Mouse (Mus musculus) neural tube, embryonic 15.5 days (tissue): Measurements from ENCODE around the gene Gfi1. TPM values are rescaled to one million over a fixed set of nuclear protein-coding genes. Genes with fewer than 3 reads are reported as not detected.

Experiments used
- ATAC-seq: fragments of 200-750 bp; cut with Nextera tagmentation; 2 replicates; pipeline ENCODE4 v1.8.0; 2017; ENCODE audit warnings: mild to moderate bottlenecking, moderate TSS enrichment, moderate library complexity; ENCODE audit not compliant: low FRiP score
- H3K27ac ChIP-seq: fragments of 300-500 bp; sonication (generic); replicated peaks from 2 replicates; pipeline ENCODE4 v1.5.1; 2015; ENCODE audit warnings: mild to moderate bottlenecking, inconsistent platforms
- H3K27me3 ChIP-seq: fragments of 300-500 bp; sonication (generic); replicated peaks from 2 replicates; pipeline ENCODE4 v1.6.1; 2015; ENCODE audit warnings: inconsistent platforms
- H3K36me3 ChIP-seq: fragments of 300-500 bp; sonication (generic); 2 replicates; pipeline ENCODE4 v1.6.1; 2015; ENCODE audit warnings: inconsistent platforms
- H3K4me1 ChIP-seq: fragments of 300-500 bp; sonication (generic); 2 replicates; pipeline ENCODE4 v1.6.1; 2015; ENCODE audit warnings: inconsistent platforms
- H3K4me2 ChIP-seq: fragments of 300-500 bp; sonication (generic); 2 replicates; pipeline ENCODE4 v1.6.1; 2015; ENCODE audit warnings: inconsistent platforms, mild to moderate bottlenecking, moderate library complexity
- H3K4me3 ChIP-seq: fragments of 300-500 bp; sonication (generic); replicated peaks from 2 replicates; pipeline ENCODE4 v1.5.1; 2015; ENCODE audit warnings: mild to moderate bottlenecking, inconsistent platforms
- H3K9ac ChIP-seq: fragments of 300-500 bp; sonication (generic); replicated peaks from 2 replicates; pipeline ENCODE4 v1.6.1; 2015; ENCODE audit warnings: mild to moderate bottlenecking, inconsistent platforms
- H3K9me3 ChIP-seq: fragments of 300-500 bp; sonication (generic); replicated peaks from 2 replicates; pipeline ENCODE4 v1.6.1; 2016; ENCODE audit warnings: inconsistent platforms
- WGBS: fragments of 180-500 bp; shearing (Covaris S2); methylation state at CpG from one replicate; pipeline ENCODE4 v1.1.7; 2015; ENCODE audit warnings: mixed read lengths; 5-methylcytosine and 5-hydroxymethylcytosine counted together
- polyA plus RNA-seq: library from polyadenylated mRNA; unstranded; fragments of >200 nt; fragmentation: Nextera tagmentation; extraction: Ambion mirVana; gene quantifications from 2 replicates; pipeline ENCODE4 v1.2.1, GENCODE M21; 2015

The Gfi1 gene
- polyA plus RNA-seq, result 2.1 TPM in 1 of 2 replicates, not detected in the other

DNA sequence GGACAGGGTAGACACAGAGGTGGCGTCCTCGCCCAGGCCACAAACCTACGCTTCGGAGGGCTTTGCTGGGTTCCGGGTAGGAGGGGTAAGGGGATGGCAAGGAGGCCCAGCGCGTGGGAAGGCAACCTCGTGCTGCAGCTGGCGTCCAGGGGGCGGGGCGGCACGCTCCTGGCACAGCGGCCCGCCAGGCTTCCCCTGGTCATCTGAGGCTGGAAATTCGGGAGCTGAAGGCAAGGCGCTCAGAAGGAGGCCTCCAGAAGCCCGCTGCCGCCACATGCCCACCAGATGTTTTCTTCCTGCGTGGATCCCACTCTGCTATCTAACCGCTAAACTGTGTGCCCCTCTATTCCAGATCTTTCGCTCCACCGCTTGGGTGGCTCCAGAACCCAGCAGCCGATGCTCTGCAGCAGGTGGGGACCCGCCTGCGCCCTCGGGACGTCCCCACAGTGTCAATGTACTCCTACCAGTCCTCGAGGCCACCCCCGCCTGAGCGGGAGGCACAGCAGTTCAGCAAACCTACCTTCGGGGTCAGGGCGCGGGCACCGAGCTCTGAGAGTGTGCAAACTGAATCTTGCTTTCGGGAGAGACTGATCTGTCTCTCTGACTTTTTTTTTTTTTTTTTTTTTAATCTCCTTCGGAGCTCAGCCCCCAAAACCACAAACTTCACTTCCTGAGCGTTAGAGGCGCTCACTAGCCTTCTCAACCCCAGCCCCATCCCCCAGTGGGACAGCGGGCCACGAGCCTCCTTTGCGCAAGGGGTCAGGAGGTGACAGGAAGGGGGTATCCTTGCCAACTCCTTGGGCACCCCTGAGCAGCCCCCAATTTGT is at the start of gene Gfi1:
Gene Gfi1 (minus strand): TSS at position 602 of the 827 bp plus-strand sequence.
- H3K9me3 ChIP-seq, result no peaks in the 10 kb centered on the region
- peak within 1 kb of the TSS; percentile 47 for H3K4me2 ChIP-seq
- peaks cover 90% of the 10 kb centered on the region for H3K27me3 ChIP-seq
- H3K27ac ChIP-seq, result no peak within 1 kb of the TSS
- H3K4me1 ChIP-seq, result peaks cover 52% of the 10 kb centered on the region
- under 1% methylated on average over 41 of the region's 41 CpGs for WGBS
- peak within 1 kb of the TSS; percentile 15 for H3K4me3 ChIP-seq
- ATAC-seq, result no peak
- H3K36me3 ChIP-seq, result no peaks in the 10 kb centered on the region
- H3K9ac ChIP-seq, result no peak within 1 kb of the TSS

DNA sequence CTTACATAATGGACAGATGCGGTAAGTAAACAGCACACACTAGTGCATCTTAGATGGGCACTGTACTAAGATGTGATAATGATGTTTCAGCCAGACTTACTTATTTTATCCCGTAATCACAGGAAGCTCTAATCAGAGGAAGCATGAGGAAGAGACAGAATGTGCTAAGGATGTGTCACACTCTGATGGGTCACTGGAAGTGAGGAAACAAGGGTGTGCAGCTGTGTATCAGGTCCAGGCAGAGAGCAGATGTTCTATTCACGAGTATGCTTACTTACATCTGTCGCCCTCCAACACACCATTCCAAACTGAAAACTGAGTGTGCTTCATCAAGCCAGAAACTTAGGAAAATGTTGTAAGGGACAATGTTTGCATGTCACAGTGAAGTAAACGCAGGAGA is 46.2 kb upstream of the Gfi1 start:
- no peak overlapping the region for H3K27ac ChIP-seq

DNA sequence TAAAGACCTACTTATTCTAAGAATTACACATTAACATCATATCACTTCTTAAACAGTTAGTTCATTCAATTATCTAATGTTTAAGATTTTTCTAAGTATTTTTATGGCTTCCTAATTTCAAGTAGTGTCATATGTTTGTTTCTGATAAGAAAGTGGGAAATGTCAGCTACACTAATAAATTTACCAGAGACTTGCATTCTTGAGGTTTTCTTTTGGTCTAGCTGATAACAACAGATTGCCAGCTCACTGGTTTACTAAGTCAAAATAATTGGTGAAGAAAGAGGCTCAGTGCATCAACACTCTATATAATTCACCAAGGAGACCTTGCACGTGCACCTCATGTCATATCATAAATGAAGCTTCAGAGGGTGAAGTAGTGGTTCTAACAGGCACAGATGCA is 42.4 kb upstream of the Gfi1 start:
- no peak overlapping the region for H3K9ac ChIP-seq
- H3K36me3 ChIP-seq, result peaks cover 3% of the 10 kb centered on the region; the same call in 1 of the 2 replicates
- ATAC-seq, result no peak
- H3K4me2 ChIP-seq, result no peak overlapping the region
- H3K4me1 ChIP-seq, result no peaks in the 10 kb centered on the region
- WGBS, result 84% methylated on average over 1 of the region's 1 CpGs
- H3K4me3 ChIP-seq, result no peak overlapping the region
- no peaks in the 10 kb centered on the region for H3K27me3 ChIP-seq
- no peak overlapping the region for H3K27ac ChIP-seq
- H3K9me3 ChIP-seq, result no peaks in the 10 kb centered on the region

More for the DNA sequence above, 46.2 kb upstream of the Gfi1 start:
- ATAC-seq, result no peak
- H3K4me3 ChIP-seq, result no peak overlapping the region
- H3K27me3 ChIP-seq, result no peaks in the 10 kb centered on the region
- 88% methylated on average over 5 of the region's 5 CpGs for WGBS
- H3K4me1 ChIP-seq, result no peaks in the 10 kb centered on the region
- peaks cover 3% of the 10 kb centered on the region; the same call in 1 of the 2 replicates for H3K36me3 ChIP-seq
- H3K9me3 ChIP-seq, result no peaks in the 10 kb centered on the region
- no peak overlapping the region for H3K9ac ChIP-seq
- H3K4me2 ChIP-seq, result no peak overlapping the region

DNA sequence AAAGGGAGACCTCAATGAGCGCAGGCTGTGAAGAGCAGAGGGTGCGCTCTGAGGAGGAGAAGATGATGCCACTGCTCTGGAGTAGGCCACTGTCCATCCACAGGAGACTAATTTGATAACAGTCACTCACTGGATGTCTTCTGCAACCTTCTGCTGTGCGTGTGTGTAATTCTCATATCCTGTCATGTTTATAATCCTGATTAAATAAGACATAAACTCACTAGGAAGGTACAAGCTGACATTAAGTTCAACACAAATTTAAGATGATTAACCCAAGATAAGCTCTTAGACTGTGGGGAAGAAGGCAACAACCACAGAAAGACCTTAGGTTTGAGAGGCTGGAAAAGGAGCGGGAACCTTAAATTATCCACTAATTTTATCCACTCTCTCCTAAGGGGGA is 40.1 kb upstream of the Gfi1 start:
- peaks cover 8% of the 10 kb centered on the region for H3K36me3 ChIP-seq
- H3K9me3 ChIP-seq, result no peaks in the 10 kb centered on the region
- no peak for ATAC-seq
- WGBS, result 95% methylated on average over 4 of the region's 4 CpGs
- no peak overlapping the region for H3K27ac ChIP-seq
- H3K4me2 ChIP-seq, result no peak overlapping the region
- no peaks in the 10 kb centered on the region for H3K4me1 ChIP-seq
- no peaks in the 10 kb centered on the region for H3K27me3 ChIP-seq
- no peak overlapping the region for H3K9ac ChIP-seq
- H3K4me3 ChIP-seq, result no peak overlapping the region

DNA sequence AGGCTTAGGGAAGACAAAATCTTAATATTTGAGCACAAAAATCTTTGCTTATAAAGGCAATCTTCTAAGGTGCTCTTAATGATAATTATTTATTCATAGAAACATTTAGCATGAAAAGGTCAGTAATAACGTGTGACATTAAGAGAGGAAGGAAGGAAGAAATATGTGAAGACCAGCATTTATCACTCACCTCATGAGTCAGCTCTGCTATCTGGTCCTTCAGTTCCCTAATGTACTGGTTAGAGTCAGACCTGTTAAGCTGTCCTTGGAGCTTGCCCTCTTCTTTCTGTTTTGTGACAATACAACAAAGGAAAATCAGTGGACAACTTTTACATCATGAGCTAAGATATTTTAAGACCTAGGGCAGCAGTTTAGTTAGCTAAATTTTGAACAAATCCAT is 38.6 kb upstream of the Gfi1 start:
- Histone ChIP-seq H3K9ac (no peak overlapping the region), H3K27ac (no peak overlapping the region), H3K4me3 (no peak overlapping the region), H3K4me1 (no peaks in the 10 kb centered on the region), H3K36me3 (peaks cover 8% of the 10 kb centered on the region), H3K4me2 (no peak overlapping the region), H3K9me3 (no peaks in the 10 kb centered on the region), H3K27me3 (no peaks in the 10 kb centered on the region)
- WGBS, result 92% methylated on average over 1 of the region's 1 CpGs
- no peak for ATAC-seq

DNA sequence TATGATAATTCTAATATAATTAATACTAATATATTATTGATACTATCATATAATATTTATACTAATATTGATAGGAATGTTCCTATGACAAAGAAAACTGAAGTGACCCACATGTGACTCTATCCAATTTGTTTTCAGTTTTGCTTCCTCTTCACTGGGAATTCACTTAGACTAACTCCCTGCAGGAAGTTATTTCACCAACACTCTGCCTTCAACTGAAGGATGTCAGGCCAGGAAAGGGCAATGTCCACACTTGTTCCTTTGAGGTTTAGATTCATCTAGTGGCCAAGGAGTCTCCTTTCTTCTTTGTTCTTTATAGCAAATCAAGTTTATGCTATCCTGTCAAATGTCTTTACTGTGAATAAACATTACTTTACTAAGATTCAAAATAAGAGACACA is 37.8 kb upstream of the Gfi1 start:
- Histone ChIP-seq H3K9ac (no peak overlapping the region), H3K36me3 (peaks cover 8% of the 10 kb centered on the region), H3K4me1 (no peaks in the 10 kb centered on the region), H3K27me3 (no peaks in the 10 kb centered on the region), H3K4me3 (no peak overlapping the region), H3K27ac (no peak overlapping the region), H3K4me2 (no peak overlapping the region), H3K9me3 (no peaks in the 10 kb centered on the region)
- ATAC-seq, result no peak

DNA sequence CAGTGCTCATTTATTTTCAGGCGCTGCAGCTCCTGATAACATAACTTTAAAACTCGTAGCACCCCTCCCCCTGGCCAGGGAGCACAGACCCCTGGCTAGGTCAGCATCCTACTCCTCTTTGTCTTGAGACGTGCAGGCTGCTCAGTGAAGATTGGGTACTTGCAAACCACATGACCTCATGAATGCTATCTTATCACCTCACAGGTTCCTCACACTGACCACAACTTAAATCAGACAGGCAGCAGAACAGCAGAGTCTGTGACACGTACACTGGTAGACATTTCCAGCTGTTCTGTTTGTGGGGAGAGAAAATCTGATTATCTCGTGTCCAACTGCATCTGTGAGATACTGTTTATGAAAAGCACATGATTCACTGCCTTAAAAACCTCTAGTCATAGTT is 33.3 kb upstream of the Gfi1 start:
- Histone ChIP-seq H3K9ac (no peak overlapping the region), H3K27me3 (no peaks in the 10 kb centered on the region), H3K9me3 (no peaks in the 10 kb centered on the region), H3K27ac (no peak overlapping the region), H3K36me3 (peaks cover 5% of the 10 kb centered on the region; the same call in 1 of the 2 replicates), H3K4me1 (no peaks in the 10 kb centered on the region), H3K4me2 (no peak overlapping the region), H3K4me3 (no peak overlapping the region)
- ATAC-seq, result no peak
- WGBS, result 80% methylated on average over 5 of the region's 5 CpGs

DNA sequence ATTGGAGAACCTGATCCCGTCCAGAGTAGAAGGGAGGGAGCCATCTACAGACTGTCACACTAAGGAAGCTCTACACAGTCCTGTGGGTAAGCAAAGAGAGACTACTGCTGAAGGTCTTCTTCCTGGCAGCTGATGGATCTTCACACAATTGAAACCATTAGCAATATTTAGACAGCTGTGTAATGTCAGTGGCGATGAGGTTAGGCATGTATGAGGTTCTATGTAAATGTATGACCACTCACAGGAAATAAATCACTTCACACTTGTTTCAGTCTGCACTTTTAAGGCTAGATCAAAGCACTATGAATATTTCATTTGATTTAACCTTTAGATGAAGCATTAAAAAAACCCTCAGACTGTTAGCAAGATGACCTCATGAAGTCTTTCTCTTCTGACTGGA is 30.2 kb upstream of the Gfi1 start:
- Histone ChIP-seq H3K27me3 (no peaks in the 10 kb centered on the region), H3K9ac (no peak overlapping the region), H3K36me3 (no peaks in the 10 kb centered on the region), H3K9me3 (no peaks in the 10 kb centered on the region), H3K4me1 (no peaks in the 10 kb centered on the region), H3K4me2 (no peak overlapping the region), H3K4me3 (no peak overlapping the region), H3K27ac (no peak overlapping the region)
- WGBS, result 77% methylated on average over 2 of the region's 2 CpGs
- ATAC-seq, result no peak

DNA sequence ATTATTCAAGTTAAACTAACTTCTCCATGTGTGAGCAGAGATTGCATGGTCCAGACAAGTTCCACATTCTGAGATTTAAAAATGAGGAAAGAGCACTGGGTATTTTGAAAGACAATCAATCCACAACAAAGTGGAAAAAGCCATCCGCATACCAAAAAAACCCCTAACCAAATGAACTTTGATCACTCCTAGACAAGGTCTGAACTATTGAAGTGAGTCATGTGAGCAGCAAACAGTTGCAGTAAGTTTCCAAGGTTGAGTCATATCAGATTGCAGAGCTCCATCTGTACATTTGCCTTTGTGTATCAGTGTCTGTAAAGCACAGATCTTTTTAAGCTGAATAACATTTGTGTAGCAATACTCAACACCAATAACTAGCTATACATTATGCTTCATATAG is 28.9 kb upstream of the Gfi1 start:
- H3K27me3 ChIP-seq, result no peaks in the 10 kb centered on the region
- H3K9ac ChIP-seq, result no peak overlapping the region
- H3K27ac ChIP-seq, result no peak overlapping the region
- H3K4me3 ChIP-seq, result no peak overlapping the region
- 98% methylated on average over 1 of the region's 1 CpGs for WGBS
- H3K36me3 ChIP-seq, result no peaks in the 10 kb centered on the region
- H3K4me2 ChIP-seq, result no peak overlapping the region
- ATAC-seq, result no peak
- no peaks in the 10 kb centered on the region for H3K9me3 ChIP-seq
- H3K4me1 ChIP-seq, result no peaks in the 10 kb centered on the region

DNA sequence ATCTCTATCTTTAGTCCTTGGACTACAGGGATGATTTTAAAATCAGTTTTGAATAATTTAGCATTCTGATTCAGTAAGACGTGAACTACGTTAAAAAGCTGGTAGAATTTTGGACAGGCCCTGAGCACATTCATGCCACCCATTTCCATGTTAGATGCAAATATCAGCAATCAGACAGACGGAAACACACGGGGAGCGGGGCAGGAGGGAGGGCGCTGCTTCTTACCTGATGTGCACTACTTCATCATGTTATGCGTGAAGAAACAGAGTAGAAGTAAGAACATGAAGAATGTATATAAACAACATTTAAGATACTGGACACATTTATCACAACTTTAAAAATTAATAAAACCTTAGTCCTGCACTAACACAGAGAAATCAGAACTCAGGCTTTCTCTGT is 27.8 kb upstream of the Gfi1 start:
- Histone ChIP-seq H3K9ac (no peak overlapping the region), H3K4me2 (no peak overlapping the region), H3K9me3 (no peaks in the 10 kb centered on the region), H3K27ac (no peak overlapping the region), H3K4me1 (no peaks in the 10 kb centered on the region; the same call in 1 of the 2 replicates), H3K4me3 (no peak overlapping the region), H3K27me3 (no peaks in the 10 kb centered on the region), H3K36me3 (no peaks in the 10 kb centered on the region)
- WGBS, result 92% methylated on average over 7 of the region's 7 CpGs
- no peak for ATAC-seq

DNA sequence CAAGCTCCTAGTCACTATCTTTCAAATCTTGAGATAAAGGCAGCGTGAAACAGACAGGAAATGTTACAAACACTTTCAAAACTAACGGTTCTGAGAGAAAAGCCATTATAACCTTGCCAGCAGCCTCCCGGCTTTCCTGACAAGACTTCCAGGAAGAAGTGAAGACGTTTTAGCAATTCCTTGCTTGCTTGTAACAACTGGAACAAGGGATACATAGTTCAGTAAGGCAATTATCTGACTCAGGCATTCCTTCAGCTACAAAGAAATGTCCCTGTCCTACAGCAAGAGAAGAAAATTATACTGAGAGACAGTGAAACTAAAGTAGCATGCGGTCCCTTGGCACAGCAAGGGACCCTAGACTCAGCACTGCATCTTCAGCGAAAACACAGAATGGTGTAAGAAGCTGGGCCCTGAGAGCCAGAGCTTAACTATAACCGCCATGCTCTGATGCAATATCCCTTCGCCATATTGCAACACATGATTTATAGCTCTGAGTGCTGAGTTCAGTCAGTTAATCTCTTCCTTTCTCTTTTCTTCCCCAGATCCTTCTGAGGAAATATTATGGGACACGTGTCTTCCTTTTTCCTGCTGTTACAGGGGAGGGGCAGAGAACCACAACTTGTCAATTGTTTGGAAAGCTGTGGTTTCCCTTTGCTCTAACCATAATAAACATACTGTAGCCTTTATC is 23.5 kb upstream of the Gfi1 start:
- no peaks in the 10 kb centered on the region for H3K36me3 ChIP-seq
- H3K4me1 ChIP-seq, result no peaks in the 10 kb centered on the region; the same call in 1 of the 2 replicates
- no peak overlapping the region for H3K4me2 ChIP-seq
- WGBS, result 66% methylated on average over 9 of the region's 9 CpGs
- no peak overlapping the region for H3K9ac ChIP-seq
- no peaks in the 10 kb centered on the region for H3K9me3 ChIP-seq
- H3K27ac ChIP-seq, result no peak overlapping the region
- ATAC-seq, result no peak
- no peaks in the 10 kb centered on the region for H3K27me3 ChIP-seq
- H3K4me3 ChIP-seq, result no peak overlapping the region

DNA sequence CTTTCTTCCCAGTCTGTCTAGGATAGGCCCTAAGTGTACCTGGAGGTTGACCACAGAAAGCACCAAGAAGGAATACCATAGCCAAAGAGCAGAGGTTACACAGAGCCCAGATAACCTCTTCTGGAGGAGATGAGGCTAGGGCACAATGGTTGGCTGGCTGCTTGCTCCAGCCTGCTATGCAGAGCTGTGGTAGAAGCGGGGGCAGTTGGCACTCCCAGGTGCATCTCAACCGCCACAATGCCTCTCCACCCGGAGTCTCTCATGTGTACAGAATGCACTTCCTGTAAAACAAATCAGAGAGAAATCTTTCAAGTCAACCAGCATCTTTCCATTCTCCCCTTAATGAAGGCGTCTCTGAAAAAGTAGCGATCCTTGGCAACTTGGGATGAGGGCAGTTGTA is 13.2 kb upstream of the Gfi1 start:
- no peaks in the 10 kb centered on the region for H3K4me1 ChIP-seq
- no peaks in the 10 kb centered on the region; the same call in 1 of the 2 replicates for H3K27me3 ChIP-seq
- 95% methylated on average over 5 of the region's 5 CpGs for WGBS
- H3K4me3 ChIP-seq, result no peak overlapping the region
- H3K9me3 ChIP-seq, result no peaks in the 10 kb centered on the region
- H3K36me3 ChIP-seq, result no peaks in the 10 kb centered on the region
- H3K9ac ChIP-seq, result no peak overlapping the region
- no peak overlapping the region for H3K27ac ChIP-seq
- H3K4me2 ChIP-seq, result no peak overlapping the region
- ATAC-seq, result no peak
